Mouse (Mus musculus): ENCODE data around the gene Gm28919. TPM values are rescaled to one million over a fixed set of nuclear protein-coding genes. Genes with fewer than 3 reads are reported as not detected.
"Not testable (repeated sequence)": the region's sequence is repeated elsewhere in the genome, so short reads cannot be mapped to it uniquely, and the experiment has no call there.

The Gm28919 gene
- total RNA-seq (2015; ENCODE audit: low replicate concordance) (not detected in 2 replicates), total RNA-seq (2017; ENCODE audit: low replicate concordance) (not detected in 2 replicates)

- ATAC-seq (replicated peaks; ENCODE audit: low FRiP score, poor library complexity, severe bottlenecking) = not testable (repeated sequence)
Measured at GRCm38 (mm10) chrY:6583246-6583645, at the start of gene Gm28919. Gene Gm28919, plus strand, starts transcription at chrY:6583546.

Other genes with a start within 250 kb of the Gm28919 start
- gene Gm21719, start 99.3 kb downstream of the Gm28919 start, total RNA-seq (2015; ENCODE audit: low replicate concordance) = not detected in 2 replicates
- gene Gm21719, start 99.3 kb downstream of the Gm28919 start, total RNA-seq (2017; ENCODE audit: low replicate concordance) = not detected in 2 replicates

Measured in erythroid progenitor cell, adult 5-6 weeks (primary cell).